Mouse (Mus musculus) embryonic facial prominence, embryonic 10.5 days (tissue): Measurements from ENCODE around the gene Hivep1. TPM values are rescaled to one million over a fixed set of nuclear protein-coding genes. Genes with fewer than 3 reads are reported as not detected.

Experiments used
- DNase-seq: peaks from one replicate; pipeline ENCODE4 v3.0.0-alpha.2; 2017; ENCODE audit warnings: low spot score
- H3K27ac ChIP-seq: fragments of 300-500 bp; sonication (generic); replicated peaks from 2 replicates; pipeline ENCODE4 v1.5.1; 2016; ENCODE audit warnings: mild to moderate bottlenecking
- H3K27me3 ChIP-seq: fragments of 300-500 bp; sonication (generic); replicated peaks from 2 replicates; pipeline ENCODE4 v1.6.1; 2016; ENCODE audit warnings: low read depth, mild to moderate bottlenecking; ENCODE audit not compliant: poor library complexity, severe bottlenecking
- H3K36me3 ChIP-seq: fragments of 300-500 bp; sonication (generic); replicated peaks from 2 replicates; pipeline ENCODE4 v1.6.1; 2016; ENCODE audit warnings: mild to moderate bottlenecking, moderate library complexity
- H3K4me1 ChIP-seq: fragments of 300-500 bp; sonication (generic); 2 replicates; pipeline ENCODE4 v1.6.1; 2016
- H3K4me3 ChIP-seq: fragments of 300-500 bp; sonication (generic); 2 replicates; pipeline ENCODE4 v1.5.1; 2016; ENCODE audit warnings: mild to moderate bottlenecking, moderate library complexity
- H3K9me3 ChIP-seq: fragments of 300-500 bp; sonication (generic); 2 replicates; pipeline ENCODE4 v1.6.1; 2016; ENCODE audit warnings: mild to moderate bottlenecking
- WGBS: fragments of 180-500 bp; shearing (Covaris S2); methylation state at CpG from one replicate; pipeline ENCODE4 v1.1.7; 2016; 5-methylcytosine and 5-hydroxymethylcytosine counted together
- polyA plus RNA-seq: library from polyadenylated mRNA; unstranded; fragments of >200 nt; fragmentation: Nextera tagmentation; extraction: Ambion mirVana; gene quantifications from 2 replicates; pipeline ENCODE4 v1.2.1, GENCODE M21; 2016

The Hivep1 gene
- 9.4 and 10.3 TPM in 2 replicates for polyA plus RNA-seq

- H3K27me3 ChIP-seq: peaks cover 7% of the 10 kb centered on the region; the same call in 1 of the 2 replicates
- H3K4me1 ChIP-seq: peaks cover 30% of the 10 kb centered on the region
- WGBS: under 1% methylated on average over 85 of the region's 100 CpGs
- H3K27ac ChIP-seq: peak within 1 kb of the TSS; percentile 94
- H3K4me3 ChIP-seq: peak within 1 kb of the TSS; percentile 74
- peak; percentile 81 for DNase-seq
- H3K36me3 ChIP-seq: peaks cover 22% of the 10 kb centered on the region
- H3K9me3 ChIP-seq: no peaks in the 10 kb centered on the region
Measured at GRCm38 (mm10) chr13:42051961-42052695, at the start of gene Hivep1. Hivep1 (plus strand) TSS chr13:42052021.

GRCm38 (mm10) chr13:42015484-42016045 lies 36.3 kb upstream of the Hivep1 start:
- Histone ChIP-seq H3K9me3 (no peaks in the 10 kb centered on the region), H3K4me1 (no peaks in the 10 kb centered on the region), H3K27me3 (no peaks in the 10 kb centered on the region), H3K4me3 (no peak overlapping the region), H3K27ac (no peak overlapping the region), H3K36me3 (no peaks in the 10 kb centered on the region)
- no peak for DNase-seq
- WGBS: 78% methylated on average over 10 of the region's 10 CpGs

GRCm38 (mm10) chr13:42016218-42016617 lies 35.6 kb upstream of the Hivep1 start:
- DNase-seq: no peak
- Histone ChIP-seq H3K27me3 (no peaks in the 10 kb centered on the region), H3K4me1 (no peaks in the 10 kb centered on the region), H3K36me3 (no peaks in the 10 kb centered on the region), H3K27ac (no peak overlapping the region), H3K9me3 (no peaks in the 10 kb centered on the region), H3K4me3 (no peak overlapping the region)
- WGBS: 79% methylated on average over 5 of the region's 5 CpGs

- Histone ChIP-seq H3K27me3 (no peaks in the 10 kb centered on the region), H3K36me3 (no peaks in the 10 kb centered on the region), H3K27ac (no peak overlapping the region), H3K4me1 (no peaks in the 10 kb centered on the region), H3K9me3 (no peaks in the 10 kb centered on the region), H3K4me3 (no peak overlapping the region)
- no peak for DNase-seq
- 74% methylated on average over 2 of the region's 2 CpGs for WGBS
Measured at GRCm38 (mm10) chr13:42018356-42018755, 33.5 kb upstream of the Hivep1 start.

- 16% methylated on average over 2 of the region's 2 CpGs for WGBS
- H3K27ac ChIP-seq: no peak overlapping the region
- DNase-seq: no peak
- H3K9me3 ChIP-seq: no peaks in the 10 kb centered on the region
- no peaks in the 10 kb centered on the region for H3K27me3 ChIP-seq
- H3K4me3 ChIP-seq: no peak overlapping the region
- no peaks in the 10 kb centered on the region for H3K36me3 ChIP-seq
- H3K4me1 ChIP-seq: peaks cover 11% of the 10 kb centered on the region
Measured at GRCm38 (mm10) chr13:42041203-42041602, 10.6 kb upstream of the Hivep1 start.

GRCm38 (mm10) chr13:42043431-42043830 lies 8.4 kb upstream of the Hivep1 start:
- 91% methylated on average over 7 of the region's 7 CpGs for WGBS
- H3K4me3 ChIP-seq: no peak overlapping the region
- no peaks in the 10 kb centered on the region for H3K36me3 ChIP-seq
- DNase-seq: no peak
- H3K4me1 ChIP-seq: peaks cover 6% of the 10 kb centered on the region
- H3K27ac ChIP-seq: no peak overlapping the region
- peaks cover 7% of the 10 kb centered on the region; the same call in 1 of the 2 replicates for H3K27me3 ChIP-seq
- H3K9me3 ChIP-seq: no peaks in the 10 kb centered on the region

GRCm38 (mm10) chr13:42048991-42049773 lies 2.6 kb upstream of the Hivep1 start:
- Histone ChIP-seq H3K36me3 (no peaks in the 10 kb centered on the region), H3K27me3 (peaks cover 7% of the 10 kb centered on the region; the same call in 1 of the 2 replicates), H3K27ac (peak overlapping the region; percentile 94), H3K4me1 (peaks cover 29% of the 10 kb centered on the region), H3K4me3 (peak overlapping the region; percentile 74), H3K9me3 (no peaks in the 10 kb centered on the region)
- under 1% methylated on average over 48 of the region's 48 CpGs for WGBS
- DNase-seq: peak; percentile 82

- peaks cover 30% of the 10 kb centered on the region for H3K4me1 ChIP-seq
- peaks cover 7% of the 10 kb centered on the region; the same call in 1 of the 2 replicates for H3K27me3 ChIP-seq
- H3K9me3 ChIP-seq: no peaks in the 10 kb centered on the region
- no peaks in the 10 kb centered on the region for H3K36me3 ChIP-seq
- H3K27ac ChIP-seq: peak overlapping the region; percentile 94
- no peak for DNase-seq
- 2% methylated on average over 8 of the region's 8 CpGs for WGBS
- peak overlapping the region; percentile 74 for H3K4me3 ChIP-seq
Measured at GRCm38 (mm10) chr13:42049774-42050125, 2.1 kb upstream of the Hivep1 start.

- Histone ChIP-seq H3K4me1 (peaks cover 30% of the 10 kb centered on the region), H3K36me3 (peaks cover 3% of the 10 kb centered on the region)
Measured at GRCm38 (mm10) chr13:42050160-42050559, 1.7 kb upstream of the Hivep1 start.

GRCm38 (mm10) chr13:42050880-42051201 lies 980 bp upstream of the Hivep1 start:
- peaks cover 7% of the 10 kb centered on the region; the same call in 1 of the 2 replicates for H3K27me3 ChIP-seq
- peaks cover 30% of the 10 kb centered on the region for H3K4me1 ChIP-seq
- H3K4me3 ChIP-seq: peak overlapping the region; percentile 74
- H3K9me3 ChIP-seq: no peaks in the 10 kb centered on the region
- no peak for DNase-seq
- WGBS: under 1% methylated on average over 10 of the region's 10 CpGs
- H3K27ac ChIP-seq: peak overlapping the region; percentile 94
- H3K36me3 ChIP-seq: peaks cover 10% of the 10 kb centered on the region

More at GRCm38 (mm10) chr13:42050160-42050559, 1.7 kb upstream of the Hivep1 start:
- Histone ChIP-seq H3K9me3 (no peaks in the 10 kb centered on the region), H3K27me3 (peaks cover 7% of the 10 kb centered on the region; the same call in 1 of the 2 replicates), H3K27ac (peak overlapping the region; percentile 94; the same call in 1 of the 2 replicates), H3K4me3 (peak overlapping the region; percentile 74)
- 10% methylated on average over 3 of the region's 3 CpGs for WGBS
- no peak for DNase-seq

- WGBS: 1% methylated on average over 41 of the region's 51 CpGs
- peak overlapping the region; percentile 94 for H3K27ac ChIP-seq
- peaks cover 7% of the 10 kb centered on the region; the same call in 1 of the 2 replicates for H3K27me3 ChIP-seq
- DNase-seq: peak; percentile 100
- H3K4me1 ChIP-seq: peaks cover 30% of the 10 kb centered on the region
- peaks cover 15% of the 10 kb centered on the region for H3K36me3 ChIP-seq
- H3K4me3 ChIP-seq: peak overlapping the region; percentile 74
- no peaks in the 10 kb centered on the region for H3K9me3 ChIP-seq
Measured at GRCm38 (mm10) chr13:42051202-42051906, 467 bp upstream of the Hivep1 start.
